Mouse (Mus musculus): Measurements from ENCODE around the gene Esp3.
"Not testable (repeated sequence)": the region's sequence is repeated elsewhere in the genome, so short reads cannot be mapped to it uniquely, and the experiment has no call there.

The Esp3 gene

GRCm38 (mm10) chr17:40631775-40632174 lies at the start of gene Esp3:
Esp3 (plus strand) TSS chr17:40632075.
- DNase-seq (ENCODE audit: low read depth in 2 of 2, low spot score in 2 of 2), result not testable (repeated sequence)

GRCm38 (mm10) chr17:40583906-40584305 lies 48.0 kb upstream of the Esp3 start:
- DNase-seq (ENCODE audit: low read depth in 2 of 2, low spot score in 2 of 2), result not testable (repeated sequence)

GRCm38 (mm10) chr17:40591297-40591696 lies 40.6 kb upstream of the Esp3 start:
- no peak for DNase-seq (ENCODE audit: low read depth in 2 of 2, low spot score in 2 of 2)

GRCm38 (mm10) chr17:40598294-40598693 lies 33.6 kb upstream of the Esp3 start, which contains the start of gene Esp4:
Esp4 (plus strand) TSS chr17:40598594.
- DNase-seq (ENCODE audit: low read depth in 2 of 2, low spot score in 2 of 2), result no peak

GRCm38 (mm10) chr17:40662118-40662679 lies 30.3 kb downstream of the Esp3 start:
- DNase-seq (ENCODE audit: low read depth in 2 of 2, low spot score in 2 of 2), result not testable (repeated sequence)

- not testable (repeated sequence) for DNase-seq (ENCODE audit: low read depth in 2 of 2, low spot score in 2 of 2)
Measured at GRCm38 (mm10) chr17:40663161-40663811, 31.4 kb downstream of the Esp3 start.
